Mouse (Mus musculus) neural tube, embryonic 13.5 days (tissue): ENCODE measurements around the gene Ngf. TPM values are rescaled to one million over a fixed set of nuclear protein-coding genes. Genes with fewer than 3 reads are reported as not detected.
A peak's percentile ranks its signal among the peaks of the same experiment; 100 is the strongest.

ENCODE experiments used
- ATAC-seq: fragments of 200-750 bp; cut with Nextera tagmentation; 2 replicates; pipeline ENCODE4 v1.8.0; 2017; ENCODE audit warnings: low read depth, mild to moderate bottlenecking, moderate TSS enrichment, moderate library complexity
- H3K27ac ChIP-seq: fragments of 300-500 bp; sonication (generic); replicated peaks from 2 replicates; pipeline ENCODE4 v1.5.1; 2015; ENCODE audit warnings: moderate library complexity, mild to moderate bottlenecking, inconsistent platforms
- H3K27me3 ChIP-seq: fragments of 300-500 bp; sonication (generic); 2 replicates; pipeline ENCODE4 v1.6.1; 2015; ENCODE audit warnings: mild to moderate bottlenecking, inconsistent platforms
- H3K36me3 ChIP-seq: fragments of 300-500 bp; sonication (generic); 2 replicates; pipeline ENCODE4 v1.6.1; 2015; ENCODE audit warnings: mild to moderate bottlenecking, inconsistent platforms
- H3K4me1 ChIP-seq: fragments of 300-500 bp; sonication (generic); replicated peaks from 2 replicates; pipeline ENCODE4 v1.6.1; 2015; ENCODE audit warnings: inconsistent platforms
- H3K4me2 ChIP-seq: fragments of 300-500 bp; sonication (generic); 2 replicates; pipeline ENCODE4 v1.6.1; 2015; ENCODE audit warnings: inconsistent platforms, mild to moderate bottlenecking, moderate library complexity
- H3K4me3 ChIP-seq: fragments of 300-500 bp; sonication (generic); 2 replicates; pipeline ENCODE4 v1.5.1; 2015; ENCODE audit warnings: mild to moderate bottlenecking, inconsistent platforms
- H3K9ac ChIP-seq: fragments of 300-500 bp; sonication (generic); 2 replicates; pipeline ENCODE4 v1.6.1; 2015; ENCODE audit warnings: moderate library complexity, mild to moderate bottlenecking, inconsistent platforms
- H3K9me3 ChIP-seq: fragments of 300-500 bp; sonication (generic); 2 replicates; pipeline ENCODE4 v1.6.1; 2016; ENCODE audit warnings: inconsistent platforms
- WGBS: fragments of 180-500 bp; shearing (Covaris S2); methylation state at CpG from one replicate; pipeline ENCODE4 v1.1.7; 2015; 5-methylcytosine and 5-hydroxymethylcytosine counted together
- polyA plus RNA-seq: library from polyadenylated mRNA; unstranded; fragments of >200 nt; fragmentation: Nextera tagmentation; extraction: Ambion mirVana; gene quantifications from 2 replicates; pipeline ENCODE4 v1.2.1, GENCODE M21; 2015

Ngf gene
- 0.80 TPM in 1 of 2 replicates, not detected in the other for polyA plus RNA-seq

GRCm38 (mm10) chr3:102469713-102470448, at the start of gene Ngf:
TSS of gene Ngf (plus strand) at chr3:102469919.
- ATAC-seq, result peak; percentile 75

GRCm38 (mm10) chr3:102445567-102445966, 24.2 kb upstream of the Ngf start:
- Histone ChIP-seq H3K4me2 (no peak overlapping the region), H3K27me3 (no peaks in the 10 kb centered on the region), H3K9ac (no peak overlapping the region), H3K4me3 (no peak overlapping the region), H3K36me3 (no peaks in the 10 kb centered on the region), H3K27ac (no peak overlapping the region), H3K4me1 (no peaks in the 10 kb centered on the region), H3K9me3 (no peaks in the 10 kb centered on the region)
- ATAC-seq, result no peak
- WGBS, result 89% methylated on average over 3 of the region's 3 CpGs

More at GRCm38 (mm10) chr3:102469713-102470448, at the start of gene Ngf:
- no peak within 1 kb of the TSS for H3K27ac ChIP-seq
- H3K27me3 ChIP-seq, result peaks cover 56% of the 10 kb centered on the region
- H3K4me2 ChIP-seq, result peak within 1 kb of the TSS; percentile 68
- no peaks in the 10 kb centered on the region for H3K36me3 ChIP-seq
- peak within 1 kb of the TSS; percentile 40 for H3K4me3 ChIP-seq
- peaks cover 10% of the 10 kb centered on the region for H3K4me1 ChIP-seq
- WGBS, result under 1% methylated on average over 43 of the region's 43 CpGs
- H3K9ac ChIP-seq, result peak within 1 kb of the TSS; percentile 17; the same call in 1 of the 2 replicates
- no peaks in the 10 kb centered on the region for H3K9me3 ChIP-seq

GRCm38 (mm10) chr3:102446691-102447090, 23.0 kb upstream of the Ngf start:
- Histone ChIP-seq H3K9ac (no peak overlapping the region), H3K9me3 (no peaks in the 10 kb centered on the region), H3K4me2 (no peak overlapping the region), H3K27ac (no peak overlapping the region), H3K4me3 (no peak overlapping the region), H3K36me3 (no peaks in the 10 kb centered on the region), H3K4me1 (no peaks in the 10 kb centered on the region), H3K27me3 (no peaks in the 10 kb centered on the region)
- ATAC-seq, result no peak
- 80% methylated on average over 4 of the region's 4 CpGs for WGBS

- no peak overlapping the region for H3K4me2 ChIP-seq
- no peak overlapping the region for H3K9ac ChIP-seq
- no peaks in the 10 kb centered on the region for H3K27me3 ChIP-seq
- 74% methylated on average over 6 of the region's 6 CpGs for WGBS
- no peaks in the 10 kb centered on the region for H3K36me3 ChIP-seq
- ATAC-seq, result no peak
- no peaks in the 10 kb centered on the region for H3K9me3 ChIP-seq
- H3K27ac ChIP-seq, result no peak overlapping the region
- no peak overlapping the region for H3K4me3 ChIP-seq
- H3K4me1 ChIP-seq, result no peaks in the 10 kb centered on the region
Measured at GRCm38 (mm10) chr3:102454566-102454965, 15.2 kb upstream of the Ngf start.

GRCm38 (mm10) chr3:102460528-102460927, 9.2 kb upstream of the Ngf start:
- no peak overlapping the region for H3K4me2 ChIP-seq
- WGBS, result 75% methylated on average over 5 of the region's 5 CpGs
- no peak for ATAC-seq
- no peaks in the 10 kb centered on the region for H3K9me3 ChIP-seq
- no peaks in the 10 kb centered on the region for H3K4me1 ChIP-seq
- no peaks in the 10 kb centered on the region for H3K27me3 ChIP-seq
- no peak overlapping the region for H3K9ac ChIP-seq
- no peak overlapping the region for H3K27ac ChIP-seq
- H3K36me3 ChIP-seq, result no peaks in the 10 kb centered on the region
- no peak overlapping the region for H3K4me3 ChIP-seq

- Histone ChIP-seq H3K27me3 (no peaks in the 10 kb centered on the region), H3K4me1 (no peaks in the 10 kb centered on the region), H3K4me3 (no peak overlapping the region), H3K4me2 (no peak overlapping the region), H3K36me3 (no peaks in the 10 kb centered on the region), H3K9me3 (no peaks in the 10 kb centered on the region), H3K27ac (no peak overlapping the region), H3K9ac (no peak overlapping the region)
- no peak for ATAC-seq
- WGBS, result 75% methylated on average over 6 of the region's 6 CpGs
Measured at GRCm38 (mm10) chr3:102460986-102461385, 8.7 kb upstream of the Ngf start.

GRCm38 (mm10) chr3:102462703-102463336, 6.9 kb upstream of the Ngf start:
- Histone ChIP-seq H3K4me3 (no peak overlapping the region), H3K9me3 (no peaks in the 10 kb centered on the region), H3K27me3 (peaks cover 9% of the 10 kb centered on the region), H3K36me3 (no peaks in the 10 kb centered on the region), H3K9ac (no peak overlapping the region), H3K4me2 (no peak overlapping the region), H3K27ac (no peak overlapping the region), H3K4me1 (no peaks in the 10 kb centered on the region)
- ATAC-seq, result no peak
- 60% methylated on average over 9 of the region's 9 CpGs for WGBS

- no peak overlapping the region for H3K4me3 ChIP-seq
- no peak overlapping the region for H3K9ac ChIP-seq
- no peak for ATAC-seq
- no peaks in the 10 kb centered on the region for H3K36me3 ChIP-seq
- H3K4me2 ChIP-seq, result no peak overlapping the region
- H3K27ac ChIP-seq, result no peak overlapping the region
- peaks cover 14% of the 10 kb centered on the region for H3K27me3 ChIP-seq
- H3K9me3 ChIP-seq, result no peaks in the 10 kb centered on the region
- WGBS, result 92% methylated on average over 2 of the region's 2 CpGs
- no peaks in the 10 kb centered on the region for H3K4me1 ChIP-seq
Measured at GRCm38 (mm10) chr3:102463339-102463738, 6.4 kb upstream of the Ngf start.

- H3K4me2 ChIP-seq, result no peak overlapping the region
- no peak overlapping the region for H3K4me3 ChIP-seq
- no peaks in the 10 kb centered on the region for H3K36me3 ChIP-seq
- no peak overlapping the region for H3K27ac ChIP-seq
- no peaks in the 10 kb centered on the region for H3K9me3 ChIP-seq
- WGBS, result 17% methylated on average over 3 of the region's 3 CpGs
- peak; percentile 61 for ATAC-seq
- H3K27me3 ChIP-seq, result peaks cover 47% of the 10 kb centered on the region
- peaks cover 10% of the 10 kb centered on the region for H3K4me1 ChIP-seq
- H3K9ac ChIP-seq, result no peak overlapping the region
Measured at GRCm38 (mm10) chr3:102466587-102466986, 3.1 kb upstream of the Ngf start.

- H3K4me2 ChIP-seq, result no peak overlapping the region
- H3K9me3 ChIP-seq, result no peaks in the 10 kb centered on the region
- no peak overlapping the region for H3K9ac ChIP-seq
- 79% methylated on average over 8 of the region's 8 CpGs for WGBS
- peaks cover 52% of the 10 kb centered on the region for H3K27me3 ChIP-seq
- ATAC-seq, result no peak
- no peak overlapping the region for H3K4me3 ChIP-seq
- H3K36me3 ChIP-seq, result no peaks in the 10 kb centered on the region
- H3K4me1 ChIP-seq, result peaks cover 10% of the 10 kb centered on the region
- H3K27ac ChIP-seq, result no peak overlapping the region
Measured at GRCm38 (mm10) chr3:102467121-102467520, 2.6 kb upstream of the Ngf start.

GRCm38 (mm10) chr3:102471251-102471650, 1.5 kb downstream of the Ngf start:
- no peak overlapping the region for H3K4me2 ChIP-seq
- H3K36me3 ChIP-seq, result no peaks in the 10 kb centered on the region
- no peak overlapping the region for H3K27ac ChIP-seq
- peaks cover 56% of the 10 kb centered on the region for H3K27me3 ChIP-seq
- 74% methylated on average over 5 of the region's 5 CpGs for WGBS
- ATAC-seq, result no peak
- peaks cover under 1% of the 10 kb centered on the region; the same call in 1 of the 2 replicates for H3K9me3 ChIP-seq
- peaks cover 10% of the 10 kb centered on the region for H3K4me1 ChIP-seq
- no peak overlapping the region for H3K4me3 ChIP-seq
- no peak overlapping the region for H3K9ac ChIP-seq

GRCm38 (mm10) chr3:102471799-102472198, 2.1 kb downstream of the Ngf start:
- no peaks in the 10 kb centered on the region for H3K36me3 ChIP-seq
- peaks cover 10% of the 10 kb centered on the region for H3K4me1 ChIP-seq
- H3K9me3 ChIP-seq, result peaks cover 5% of the 10 kb centered on the region; the same call in 1 of the 2 replicates
- H3K9ac ChIP-seq, result no peak overlapping the region
- 72% methylated on average over 5 of the region's 5 CpGs for WGBS
- no peak overlapping the region for H3K27ac ChIP-seq
- no peak overlapping the region for H3K4me2 ChIP-seq
- peaks cover 56% of the 10 kb centered on the region for H3K27me3 ChIP-seq
- no peak overlapping the region for H3K4me3 ChIP-seq
- ATAC-seq, result no peak
